Mouse (Mus musculus) regulatory T cell (primary cell): Measurements from ENCODE around the gene Vps35.

Experiments
- in situ Hi-C: fragments of 300-600 bp; cut with MboI, MseI; formaldehyde crosslinking; loops from one replicate; pipeline ENCODE4 v1.15.1; 2025; ENCODE audit warnings: high pct_unique_total_duplicates

Vps35 gene

DNA sequence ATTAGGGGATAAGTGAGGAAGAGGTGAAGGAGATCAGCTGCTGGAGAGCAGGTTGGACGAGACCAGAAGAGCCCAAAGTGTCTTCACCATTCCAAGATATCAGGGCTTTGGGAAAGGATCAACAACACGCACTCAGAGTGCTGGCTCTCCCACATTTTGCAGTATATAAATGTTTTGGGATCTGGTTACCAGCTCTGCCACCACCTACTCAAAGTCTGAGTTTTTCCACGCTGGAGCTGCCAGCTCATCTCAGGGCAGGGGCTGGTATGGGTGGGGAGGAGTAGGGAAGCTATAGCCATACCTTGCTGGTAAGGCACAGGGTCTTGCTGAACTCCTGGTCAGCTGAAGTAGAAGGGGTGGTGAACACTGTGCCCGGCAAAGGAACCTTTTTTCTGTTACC is 79.4 kb downstream of the Vps35 start:
- in situ Hi-C loops = no loop called here
